Mouse (Mus musculus) hindbrain, embryonic 13.5 days (tissue): Measurements from ENCODE around the gene A930033H14Rik. TPM values are rescaled to one million over a fixed set of nuclear protein-coding genes. Genes with fewer than 3 reads are reported as not detected.

Experiments
- ATAC-seq: fragments of 200-750 bp; cut with Nextera tagmentation; 2 replicates; pipeline ENCODE4 v1.8.0; 2017; ENCODE audit warnings: moderate TSS enrichment; ENCODE audit not compliant: low FRiP score
- H3K27ac ChIP-seq: fragments of 300-500 bp; sonication (generic); 2 replicates; pipeline ENCODE4 v1.5.1; 2015; ENCODE audit warnings: inconsistent platforms, mild to moderate bottlenecking, moderate library complexity
- H3K27me3 ChIP-seq: fragments of 300-500 bp; sonication (generic); 2 replicates; pipeline ENCODE4 v1.6.1; 2015; ENCODE audit warnings: mild to moderate bottlenecking, inconsistent platforms
- H3K36me3 ChIP-seq: fragments of 300-500 bp; sonication (generic); 2 replicates; pipeline ENCODE4 v1.6.1; 2015; ENCODE audit warnings: mild to moderate bottlenecking, inconsistent platforms
- H3K4me1 ChIP-seq: fragments of 300-500 bp; sonication (generic); replicated peaks from 2 replicates; pipeline ENCODE4 v1.6.1; 2015; ENCODE audit warnings: inconsistent platforms
- H3K4me2 ChIP-seq: fragments of 300-500 bp; sonication (generic); 2 replicates; pipeline ENCODE4 v1.6.1; 2015; ENCODE audit warnings: inconsistent platforms, mild to moderate bottlenecking, moderate library complexity
- H3K4me3 ChIP-seq: fragments of 300-500 bp; sonication (generic); 2 replicates; pipeline ENCODE4 v1.5.1; 2015; ENCODE audit warnings: mild to moderate bottlenecking, inconsistent platforms
- H3K9ac ChIP-seq: fragments of 300-500 bp; sonication (generic); 2 replicates; pipeline ENCODE4 v1.6.1; 2015; ENCODE audit warnings: mild to moderate bottlenecking, inconsistent platforms
- H3K9me3 ChIP-seq: fragments of 300-500 bp; sonication (generic); 2 replicates; pipeline ENCODE4 v1.6.1; 2016; ENCODE audit warnings: inconsistent platforms
- WGBS: fragments of 180-500 bp; shearing (Covaris S2); methylation state at CpG from one replicate; pipeline ENCODE4 v1.1.7; 2015; 5-methylcytosine and 5-hydroxymethylcytosine counted together
- polyA plus RNA-seq: library from polyadenylated mRNA; unstranded; fragments of >200 nt; fragmentation: Nextera tagmentation; extraction: Ambion mirVana; gene quantifications from 2 replicates; pipeline ENCODE4 v1.2.1, GENCODE M21; 2015

A930033H14Rik gene
- polyA plus RNA-seq, 1 experiment from 2014 or later, result 1.4 TPM

DNA sequence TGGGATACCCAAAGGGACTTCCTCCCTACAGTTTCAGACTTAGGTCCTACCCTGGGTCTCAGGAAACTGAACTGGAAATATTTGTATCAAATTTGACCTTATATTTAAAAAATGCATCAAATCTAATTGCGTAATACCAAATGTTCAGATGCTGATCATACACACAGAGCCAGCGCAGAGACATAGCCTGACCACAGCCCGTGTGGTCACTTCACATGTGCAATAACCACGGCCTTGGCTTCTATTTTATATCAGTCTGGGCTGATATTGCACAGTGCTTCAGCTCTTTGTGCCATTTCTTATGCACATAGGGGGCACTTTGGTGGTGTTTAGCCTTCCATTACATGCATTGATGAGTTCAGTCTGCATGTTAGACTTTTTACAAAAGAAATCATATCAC lies 10.3 kb upstream of the A930033H14Rik start:
- Histone ChIP-seq H3K4me2 (no peak overlapping the region), H3K9me3 (no peaks in the 10 kb centered on the region), H3K4me1 (no peaks in the 10 kb centered on the region; the same call in 1 of the 2 replicates), H3K27me3 (no peaks in the 10 kb centered on the region), H3K36me3 (peaks cover 12% of the 10 kb centered on the region), H3K9ac (no peak overlapping the region), H3K27ac (no peak overlapping the region), H3K4me3 (no peak overlapping the region)
- no peak for ATAC-seq
- 99% methylated on average over 4 of the region's 4 CpGs for WGBS

DNA sequence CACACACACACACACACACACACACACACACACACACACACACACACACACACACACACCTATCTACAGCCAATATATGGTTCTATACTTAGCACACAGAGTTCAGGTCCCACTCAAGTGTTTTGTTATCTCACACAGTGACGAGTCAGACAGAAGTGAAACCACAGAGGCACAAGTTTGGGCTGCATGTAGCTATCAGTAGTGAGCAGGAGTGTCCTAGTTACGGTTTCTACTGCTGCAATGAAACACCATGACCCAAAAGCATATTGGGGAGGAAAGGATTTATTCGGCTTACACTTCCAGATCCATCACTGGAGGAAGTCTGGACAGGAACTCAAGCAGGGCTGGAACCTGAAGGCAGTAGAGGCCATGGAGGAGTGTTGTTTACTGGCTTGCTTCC lies 9.1 kb upstream of the A930033H14Rik start:
- no peak overlapping the region for H3K27ac ChIP-seq
- H3K9ac ChIP-seq, result no peak overlapping the region
- no peak overlapping the region for H3K4me3 ChIP-seq
- no peak overlapping the region for H3K4me2 ChIP-seq
- no peak for ATAC-seq
- no peaks in the 10 kb centered on the region; the same call in 1 of the 2 replicates for H3K4me1 ChIP-seq
- WGBS, result 85% methylated on average over 3 of the region's 3 CpGs
- H3K27me3 ChIP-seq, result no peaks in the 10 kb centered on the region
- peaks cover 23% of the 10 kb centered on the region for H3K36me3 ChIP-seq
- H3K9me3 ChIP-seq, result no peaks in the 10 kb centered on the region

DNA sequence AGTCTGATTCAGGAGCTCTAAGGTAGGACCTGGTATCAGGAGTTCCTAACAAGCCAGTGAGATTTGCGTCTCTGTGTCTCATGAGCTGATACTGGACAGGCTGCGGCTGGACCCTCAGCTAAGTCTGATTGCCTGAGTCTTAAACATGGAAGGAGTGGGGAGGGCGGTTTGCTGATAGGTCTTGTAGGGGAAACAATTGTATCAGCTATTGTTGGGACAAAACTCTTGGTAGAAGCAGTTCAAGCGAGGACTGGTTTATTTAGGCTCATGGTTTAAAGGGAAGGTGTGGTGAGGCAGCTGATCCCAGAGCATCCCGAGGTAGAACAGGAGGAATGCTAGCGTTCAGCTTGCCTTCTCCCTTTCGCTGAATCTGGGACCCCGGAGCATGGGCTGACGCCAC lies 8.2 kb upstream of the A930033H14Rik start:
- ATAC-seq, result no peak
- no peaks in the 10 kb centered on the region for H3K27me3 ChIP-seq
- no peak overlapping the region for H3K4me2 ChIP-seq
- no peak overlapping the region for H3K4me3 ChIP-seq
- H3K36me3 ChIP-seq, result peaks cover 28% of the 10 kb centered on the region
- H3K4me1 ChIP-seq, result no peaks in the 10 kb centered on the region; the same call in 1 of the 2 replicates
- WGBS, result 93% methylated on average over 9 of the region's 9 CpGs
- no peak overlapping the region for H3K27ac ChIP-seq
- H3K9ac ChIP-seq, result no peak overlapping the region
- H3K9me3 ChIP-seq, result no peaks in the 10 kb centered on the region

DNA sequence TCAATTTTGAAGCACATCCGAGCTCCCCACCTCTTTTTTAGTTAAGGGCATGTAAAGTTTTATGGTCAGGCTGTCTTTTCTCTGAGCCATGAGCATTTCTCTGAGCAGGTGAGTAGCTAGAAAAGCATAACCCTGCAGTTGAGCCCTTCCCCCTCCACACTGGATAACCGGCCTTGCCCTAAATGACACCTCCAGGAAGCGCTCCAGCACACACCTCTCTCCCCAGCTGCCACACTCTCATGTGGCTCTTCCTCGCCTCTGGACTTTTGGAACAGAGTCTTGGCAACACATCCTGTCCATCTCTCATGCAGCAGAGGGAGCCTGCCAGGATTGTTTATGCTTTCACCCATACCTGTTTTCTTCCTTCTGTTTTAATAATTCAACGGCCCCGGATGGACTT lies 7.4 kb upstream of the A930033H14Rik start:
- Histone ChIP-seq H3K27me3 (no peaks in the 10 kb centered on the region), H3K27ac (no peak overlapping the region), H3K36me3 (peaks cover 28% of the 10 kb centered on the region), H3K4me3 (no peak overlapping the region), H3K4me1 (no peaks in the 10 kb centered on the region; the same call in 1 of the 2 replicates), H3K9ac (no peak overlapping the region), H3K4me2 (no peak overlapping the region), H3K9me3 (no peaks in the 10 kb centered on the region)
- 92% methylated on average over 6 of the region's 6 CpGs for WGBS
- ATAC-seq, result no peak

DNA sequence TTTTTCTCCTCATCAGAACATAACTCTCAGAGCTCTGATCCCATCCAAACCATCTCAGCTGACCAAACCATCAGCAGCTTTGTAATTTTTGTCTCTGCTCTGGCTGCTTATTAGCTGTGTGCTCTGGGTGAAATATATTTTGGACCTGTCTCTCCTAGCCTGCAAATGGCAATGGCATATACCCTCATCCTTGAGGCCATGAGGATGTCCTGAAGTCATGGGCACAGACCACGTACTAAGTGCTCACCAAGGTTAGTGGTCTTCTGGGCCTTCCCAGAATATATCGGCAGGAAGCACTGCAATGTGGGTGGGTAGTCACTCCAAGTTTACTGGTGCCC lies 6.4 kb upstream of the A930033H14Rik start:
- 92% methylated on average over 2 of the region's 2 CpGs for WGBS
- ATAC-seq, result no peak

DNA sequence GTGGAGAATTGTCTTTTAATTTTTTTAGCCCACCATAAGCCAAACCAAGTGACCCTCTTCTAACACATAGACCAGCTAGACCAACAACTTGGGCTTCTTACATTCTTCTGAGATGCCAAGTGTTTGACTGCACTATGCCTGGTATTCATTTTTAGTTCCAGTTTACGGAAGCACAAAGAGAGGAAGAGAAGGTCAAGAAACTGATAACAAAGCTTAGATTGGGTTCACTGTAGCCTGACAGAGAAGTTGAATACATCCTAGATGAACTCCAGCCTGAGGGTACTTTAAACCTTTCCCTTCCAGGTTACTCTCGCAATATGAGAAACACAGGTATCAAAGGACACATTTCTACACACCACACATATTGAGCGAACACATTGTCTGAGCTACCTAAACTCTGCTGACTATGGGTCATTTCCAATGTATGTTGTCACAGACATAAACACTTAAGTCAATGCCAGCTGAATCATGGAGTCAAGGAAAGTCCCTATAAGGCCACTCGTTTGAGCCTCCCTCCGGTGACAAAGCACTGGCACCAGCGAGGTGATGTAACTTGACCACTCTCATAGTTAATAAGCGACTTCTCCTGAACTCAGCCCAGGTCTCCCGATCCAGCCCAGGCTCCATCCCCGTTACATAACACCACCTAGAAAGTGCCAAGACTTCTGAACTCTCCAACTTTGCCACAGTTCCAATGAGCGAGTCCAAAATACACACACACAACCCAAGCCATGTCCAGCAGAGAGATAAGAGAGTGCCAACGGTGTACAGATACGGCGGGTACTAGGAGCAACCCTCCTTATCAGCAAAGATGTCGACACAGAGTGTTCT lies 5.8 kb upstream of the A930033H14Rik start:
- Histone ChIP-seq H3K4me2 (no peak overlapping the region), H3K27ac (no peak overlapping the region), H3K36me3 (peaks cover 28% of the 10 kb centered on the region), H3K9ac (no peak overlapping the region), H3K4me3 (no peak overlapping the region), H3K4me1 (peaks cover 8% of the 10 kb centered on the region), H3K27me3 (no peaks in the 10 kb centered on the region), H3K9me3 (no peaks in the 10 kb centered on the region)
- 89% methylated on average over 14 of the region's 14 CpGs for WGBS
- ATAC-seq, result no peak

More for the DNA sequence above, 6.4 kb upstream of the A930033H14Rik start:
- no peak overlapping the region for H3K9ac ChIP-seq
- peaks cover 2% of the 10 kb centered on the region for H3K4me1 ChIP-seq
- H3K4me2 ChIP-seq, result no peak overlapping the region
- no peaks in the 10 kb centered on the region for H3K27me3 ChIP-seq
- H3K9me3 ChIP-seq, result no peaks in the 10 kb centered on the region
- H3K27ac ChIP-seq, result no peak overlapping the region
- peaks cover 28% of the 10 kb centered on the region for H3K36me3 ChIP-seq
- H3K4me3 ChIP-seq, result no peak overlapping the region

DNA sequence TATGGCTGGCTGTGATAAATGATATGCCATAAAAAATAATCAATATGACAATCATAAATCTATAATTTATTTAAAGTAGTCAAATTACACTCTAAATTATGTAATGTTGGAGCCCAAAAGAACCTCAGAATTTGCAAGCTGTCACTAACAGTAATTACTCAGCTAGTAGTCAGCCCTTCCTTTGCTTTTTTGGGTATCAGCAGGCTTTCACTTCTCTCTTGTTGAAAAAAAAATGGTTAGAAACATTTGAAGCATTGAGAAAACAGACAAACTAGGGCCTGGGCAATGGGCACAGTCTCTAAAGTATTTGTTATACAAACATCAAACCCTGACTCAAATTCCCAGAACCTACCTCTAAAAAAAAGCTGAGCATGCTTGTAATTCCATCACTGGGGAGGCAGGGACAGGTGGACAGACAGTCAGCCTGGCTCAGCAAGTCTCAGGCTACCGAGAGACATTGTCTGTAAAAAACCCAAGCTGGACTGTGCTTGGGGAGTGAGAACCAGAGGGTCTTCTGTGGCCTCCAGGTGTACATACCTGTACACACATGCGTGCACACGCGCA lies 4.3 kb upstream of the A930033H14Rik start:
- no peak overlapping the region for H3K27ac ChIP-seq
- H3K9ac ChIP-seq, result no peak overlapping the region
- peaks cover 28% of the 10 kb centered on the region for H3K36me3 ChIP-seq
- no peak overlapping the region for H3K4me3 ChIP-seq
- no peaks in the 10 kb centered on the region for H3K27me3 ChIP-seq
- H3K4me1 ChIP-seq, result peaks cover 11% of the 10 kb centered on the region
- 96% methylated on average over 4 of the region's 4 CpGs for WGBS
- no peak for ATAC-seq
- no peaks in the 10 kb centered on the region for H3K9me3 ChIP-seq
- H3K4me2 ChIP-seq, result no peak overlapping the region

DNA sequence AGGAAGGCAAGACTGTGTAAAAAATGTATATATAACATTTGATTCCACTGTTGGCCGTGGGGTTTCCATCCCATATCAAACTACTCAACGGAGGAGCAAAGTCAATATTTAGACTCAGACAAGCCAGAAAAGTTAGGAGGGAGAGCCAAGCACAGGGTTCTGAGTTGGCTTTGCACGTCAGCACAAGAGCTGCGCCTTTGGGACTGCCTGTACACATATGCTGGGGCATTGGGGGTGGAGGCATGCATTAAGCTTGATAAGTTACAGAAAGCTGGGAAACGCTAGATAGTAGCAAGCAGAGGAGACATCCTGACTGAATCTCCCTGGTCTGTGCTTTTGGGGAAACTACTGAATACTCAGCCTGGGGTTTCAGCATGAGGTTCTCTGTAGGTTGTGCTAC lies 1.1 kb upstream of the A930033H14Rik start:
- ATAC-seq, result no peak
- H3K27ac ChIP-seq, result peak overlapping the region; percentile 99

DNA sequence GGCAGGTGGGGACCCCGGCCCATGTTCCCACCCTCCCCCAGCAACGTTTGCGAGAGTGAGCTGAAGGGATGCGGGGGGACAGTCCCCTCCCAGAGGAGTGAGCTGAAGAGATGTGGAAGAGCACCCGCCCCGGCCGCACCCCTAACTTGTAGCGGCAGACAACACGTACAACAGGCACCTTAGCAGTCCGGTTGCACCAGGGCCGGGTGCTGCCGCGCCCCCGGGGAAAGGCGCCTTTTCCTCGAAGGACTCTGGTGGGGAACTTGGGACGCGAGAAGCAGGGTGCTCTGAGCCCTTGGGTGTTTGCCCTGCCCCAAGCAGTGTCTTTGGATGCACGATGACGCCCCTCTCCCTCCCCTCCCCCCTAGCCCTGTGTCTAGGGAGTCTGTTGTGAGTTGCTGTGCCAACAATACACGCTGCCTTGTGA lies 566 bp upstream of the A930033H14Rik start:
- Histone ChIP-seq H3K27me3 (no peaks in the 10 kb centered on the region), H3K9me3 (no peaks in the 10 kb centered on the region), H3K4me3 (peak overlapping the region; percentile 75), H3K4me2 (peak overlapping the region; percentile 82), H3K4me1 (peaks cover 20% of the 10 kb centered on the region), H3K36me3 (peaks cover 18% of the 10 kb centered on the region), H3K27ac (peak overlapping the region; percentile 99), H3K9ac (peak overlapping the region; percentile 96)
- WGBS, result 0% methylated on average over 19 of the region's 21 CpGs
- ATAC-seq, result peak; percentile 47

More for the DNA sequence above, 1.1 kb upstream of the A930033H14Rik start:
- H3K4me2 ChIP-seq, result peak overlapping the region; percentile 82
- H3K36me3 ChIP-seq, result peaks cover 23% of the 10 kb centered on the region
- H3K27me3 ChIP-seq, result no peaks in the 10 kb centered on the region
- H3K4me3 ChIP-seq, result peak overlapping the region; percentile 75
- no peaks in the 10 kb centered on the region for H3K9me3 ChIP-seq
- WGBS, result 32% methylated on average over 5 of the region's 5 CpGs
- H3K9ac ChIP-seq, result peak overlapping the region; percentile 96
- peaks cover 20% of the 10 kb centered on the region for H3K4me1 ChIP-seq

DNA sequence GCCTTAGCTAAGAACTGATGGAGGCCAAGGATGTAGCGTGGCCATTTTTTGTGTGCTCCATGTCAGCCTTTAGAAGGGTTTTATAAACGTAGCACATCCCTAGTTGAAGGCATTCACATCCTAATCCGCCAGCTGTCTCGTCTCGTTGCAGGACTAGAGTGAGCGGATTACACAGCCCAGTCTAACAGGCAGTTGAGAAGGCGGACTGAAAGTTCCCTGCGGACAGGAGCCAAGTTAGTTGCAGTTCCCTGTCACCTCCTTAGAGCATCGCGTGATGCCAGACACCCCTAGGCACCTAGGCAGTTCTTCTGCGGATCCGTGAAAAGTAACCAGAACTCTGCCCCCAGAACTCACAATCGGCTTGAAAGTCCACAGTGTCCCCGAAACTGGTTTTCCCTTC lies 922 bp downstream of the A930033H14Rik start:
- peaks cover 20% of the 10 kb centered on the region for H3K4me1 ChIP-seq
- H3K4me2 ChIP-seq, result peak overlapping the region; percentile 82
- ATAC-seq, result no peak
- H3K27me3 ChIP-seq, result no peaks in the 10 kb centered on the region
- H3K9ac ChIP-seq, result peak overlapping the region; percentile 96
- H3K9me3 ChIP-seq, result no peaks in the 10 kb centered on the region
- peak overlapping the region; percentile 99 for H3K27ac ChIP-seq
- H3K4me3 ChIP-seq, result peak overlapping the region; percentile 75
- WGBS, result 3% methylated on average over 14 of the region's 14 CpGs
- H3K36me3 ChIP-seq, result peaks cover 5% of the 10 kb centered on the region

DNA sequence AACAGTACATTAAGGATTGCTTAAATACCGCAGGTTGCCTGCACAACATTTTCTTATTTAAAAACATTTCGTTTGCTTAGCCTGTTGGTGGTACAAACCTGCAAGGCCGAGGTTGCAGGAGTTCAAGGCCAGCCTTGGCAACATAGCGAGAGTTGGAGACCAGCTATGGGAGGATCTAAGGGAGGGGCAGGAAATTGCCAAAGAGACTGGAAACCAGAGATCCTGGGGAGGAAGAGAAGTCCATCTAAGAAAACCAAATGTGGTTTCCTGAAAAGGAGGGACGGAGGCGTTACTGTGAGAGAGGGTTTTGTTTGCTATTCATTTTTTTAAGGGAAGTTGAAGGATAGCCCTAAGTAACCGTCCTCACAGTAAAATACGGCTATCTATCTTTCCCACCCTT lies 1.3 kb downstream of the A930033H14Rik start:
- Histone ChIP-seq H3K4me3 (peak overlapping the region; percentile 75), H3K27me3 (no peaks in the 10 kb centered on the region), H3K4me1 (peaks cover 20% of the 10 kb centered on the region), H3K36me3 (peaks cover 4% of the 10 kb centered on the region), H3K9ac (peak overlapping the region; percentile 96), H3K9me3 (no peaks in the 10 kb centered on the region), H3K4me2 (peak overlapping the region; percentile 82), H3K27ac (peak overlapping the region; percentile 99)
- ATAC-seq, result no peak
- WGBS, result 63% methylated on average over 8 of the region's 8 CpGs

DNA sequence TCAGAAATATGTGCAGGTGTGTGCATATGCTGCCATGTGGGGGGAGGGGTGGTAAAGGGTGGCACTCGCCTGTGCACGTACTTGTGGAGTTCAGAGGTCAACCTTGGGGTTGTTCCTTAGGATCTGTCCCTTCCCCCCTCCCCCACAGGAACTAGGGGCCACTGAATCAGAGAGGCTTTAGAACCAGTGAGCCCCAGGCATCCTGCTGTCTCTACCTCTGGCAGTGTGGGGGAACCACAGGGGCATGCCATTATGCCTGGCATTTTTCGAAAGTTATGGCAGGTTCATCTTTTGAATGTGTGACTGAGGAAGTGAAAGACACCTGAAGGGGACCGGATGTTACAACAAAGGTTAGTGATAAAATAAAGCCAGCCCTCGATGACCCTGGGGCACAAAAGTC lies 2.2 kb downstream of the A930033H14Rik start:
- 84% methylated on average over 5 of the region's 5 CpGs for WGBS
- no peak for ATAC-seq
- no peaks in the 10 kb centered on the region for H3K9me3 ChIP-seq
- H3K27me3 ChIP-seq, result no peaks in the 10 kb centered on the region
- H3K4me3 ChIP-seq, result no peak overlapping the region
- H3K27ac ChIP-seq, result no peak overlapping the region
- H3K4me2 ChIP-seq, result no peak overlapping the region
- H3K4me1 ChIP-seq, result peaks cover 20% of the 10 kb centered on the region
- H3K9ac ChIP-seq, result no peak overlapping the region
- H3K36me3 ChIP-seq, result no peaks in the 10 kb centered on the region

DNA sequence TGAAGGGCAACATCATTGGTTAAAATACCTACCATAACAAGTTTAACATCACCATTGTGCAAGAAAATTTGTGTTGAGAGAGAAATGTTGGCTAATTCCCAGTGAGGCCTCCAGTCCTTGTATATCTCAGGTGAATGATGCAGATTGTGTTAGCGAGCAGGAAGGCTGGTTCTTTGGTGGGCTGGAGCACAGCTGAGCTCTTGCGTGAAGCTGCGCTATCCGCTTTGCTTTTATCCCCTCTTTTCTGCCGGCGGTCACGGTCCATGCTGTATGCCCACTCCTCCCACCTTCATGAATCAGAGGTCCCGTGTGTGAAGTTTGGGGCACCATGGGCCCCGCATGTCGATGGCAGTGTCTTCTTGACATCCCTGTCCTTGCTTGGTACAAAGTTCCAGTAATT lies 2.9 kb downstream of the A930033H14Rik start:
- ATAC-seq, result no peak
- Histone ChIP-seq H3K9me3 (no peaks in the 10 kb centered on the region), H3K27ac (no peak overlapping the region), H3K9ac (no peak overlapping the region), H3K4me1 (peaks cover 20% of the 10 kb centered on the region), H3K36me3 (no peaks in the 10 kb centered on the region), H3K4me2 (no peak overlapping the region), H3K27me3 (no peaks in the 10 kb centered on the region), H3K4me3 (no peak overlapping the region)
- WGBS, result 92% methylated on average over 10 of the region's 10 CpGs
